Mouse (Mus musculus) CH12.LX (cell line): ENCODE data around the gene Mms22l. TPM values are rescaled to one million over a fixed set of nuclear protein-coding genes. Genes with fewer than 3 reads are reported as not detected.

Experiments used
- DNase-seq: peaks from one replicate; pipeline ENCODE4 v3.0.0-alpha.2; 2013; ENCODE audit errors: extremely low read depth
- H3K27ac ChIP-seq: 2 replicates; pipeline ENCODE4 v1.5.1; 2012; ENCODE audit warnings: low read depth, mild to moderate bottlenecking, control low read depth, moderate library complexity; ENCODE audit not compliant: insufficient read depth
- H3K27me3 ChIP-seq: replicated peaks from 2 replicates; pipeline ENCODE3; 2012; ENCODE audit warnings: inconsistent platforms
- H3K36me3 ChIP-seq, 2 experiments: replicated peaks in 1 of 2; 2 replicates each; pipeline versions ENCODE3 to v1.6.1; 2012; ENCODE audit warnings: inconsistent platforms in 1 of 2, low read length in 1 of 2, mild to moderate bottlenecking in 1 of 2, mixed read lengths in 1 of 2, moderate library complexity in 1 of 2; ENCODE audit not compliant: control insufficient read depth in 1 of 2, insufficient read depth in 1 of 2
- H3K4me1 ChIP-seq, 2 experiments: 2 replicates each; pipeline ENCODE4 v1.6.1; 2012; ENCODE audit warnings: inconsistent platforms in 1 of 2, moderate library complexity in 1 of 2; ENCODE audit not compliant: insufficient read depth in 2 of 2, control insufficient read depth in 1 of 2
- H3K4me2 ChIP-seq: 2 replicates; pipeline ENCODE4 v1.6.1; 2012; ENCODE audit warnings: low read depth, mild to moderate bottlenecking, control low read depth; ENCODE audit not compliant: poor library complexity, insufficient read depth, severe bottlenecking
- H3K4me3 ChIP-seq, 3 experiments: fragments of 150-350 bp in 1 of 3; sonication (generic) in 1 of 3; replicated peaks in 1 of 3; 2 replicates each; pipeline versions ENCODE3 to v1.5.1; 2011 to 2012; ENCODE audit warnings: low read depth in 2 of 3, low read length in 2 of 3, mild to moderate bottlenecking in 2 of 3, moderate library complexity in 2 of 3, control low read depth in 1 of 3, improper control_type of control experiment in 1 of 3, inconsistent platforms in 1 of 3, mixed read lengths in 1 of 3; ENCODE audit not compliant: poor library complexity in 1 of 3
- H3K79me2 ChIP-seq: replicated peaks from 2 replicates; pipeline ENCODE4 v1.6.1; 2012; ENCODE audit warnings: mild to moderate bottlenecking, moderate library complexity; ENCODE audit not compliant: control insufficient read depth, poor library complexity, insufficient read depth, severe bottlenecking; ENCODE audit errors: extremely low read depth
- H3K9ac ChIP-seq: 2 replicates; pipeline ENCODE4 v1.6.1; 2012; ENCODE audit warnings: low read depth, mild to moderate bottlenecking, control low read depth, moderate library complexity; ENCODE audit not compliant: insufficient read depth
- H3K9me3 ChIP-seq: replicated peaks from 2 replicates; pipeline ENCODE3; 2012; ENCODE audit warnings: low read length, inconsistent platforms, mixed read lengths
- BHLHE40 ChIP-seq: IDR thresholded peaks from 2 replicates; pipeline ENCODE4 v1.6.1; 2011; ENCODE audit warnings: mild to moderate bottlenecking, low read depth, low read length, improper control_type of control experiment
- CHD2 ChIP-seq: IDR thresholded peaks from 2 replicates; pipeline ENCODE4 v1.6.1; 2011; ENCODE audit warnings: low read length, improper control_type of control experiment
- E2F4 ChIP-seq: IDR thresholded peaks from 2 replicates; pipeline ENCODE4 v1.6.1; 2011; ENCODE audit warnings: low read depth, low read length, improper control_type of control experiment; ENCODE audit not compliant: insufficient replicate concordance
- EP300 ChIP-seq: IDR thresholded peaks from 2 replicates; pipeline ENCODE4 v1.6.1; 2011; ENCODE audit warnings: low read length, improper control_type of control experiment
- ETS1 ChIP-seq: conservative IDR thresholded peaks from 2 replicates; pipeline ENCODE4 v1.6.1; 2012; ENCODE audit warnings: low read depth, mild to moderate bottlenecking, inconsistent platforms, low read length, improper control_type of control experiment, moderate library complexity
- GABPA ChIP-seq: IDR thresholded peaks from 2 replicates; pipeline ENCODE4 v1.6.1; 2012; ENCODE audit warnings: low read depth, low read length, improper control_type of control experiment, inconsistent platforms; ENCODE audit not compliant: insufficient replicate concordance
- IRF4 ChIP-seq: IDR thresholded peaks from 2 replicates; pipeline ENCODE4 v1.6.1; 2014; ENCODE audit warnings: low read depth, mild to moderate bottlenecking, inconsistent platforms, low read length, improper control_type of control experiment
- JUN ChIP-seq: IDR thresholded peaks from 2 replicates; pipeline ENCODE4 v1.6.1; 2011; ENCODE audit warnings: low read depth, mild to moderate bottlenecking, low read length, improper control_type of control experiment, moderate library complexity; ENCODE audit not compliant: insufficient read depth
- MAX ChIP-seq: IDR thresholded peaks from 2 replicates; pipeline ENCODE4 v1.6.1; 2011; ENCODE audit warnings: low read length, improper control_type of control experiment
- MAZ ChIP-seq: IDR thresholded peaks from 2 replicates; pipeline ENCODE4 v1.6.1; 2012; ENCODE audit warnings: low read depth, mild to moderate bottlenecking, inconsistent platforms, low read length, improper control_type of control experiment, moderate library complexity
- MEF2A ChIP-seq: IDR thresholded peaks from 2 replicates; pipeline ENCODE4 v1.6.1; 2014; ENCODE audit warnings: low read depth, mild to moderate bottlenecking, inconsistent platforms, low read length, improper control_type of control experiment, borderline replicate concordance
- MXI1 ChIP-seq: IDR thresholded peaks from 2 replicates; pipeline ENCODE4 v1.6.1; 2011; ENCODE audit warnings: mild to moderate bottlenecking, low read depth, low read length, improper control_type of control experiment
- MYC ChIP-seq: IDR thresholded peaks from 2 replicates; pipeline ENCODE4 v1.6.1; 2011; ENCODE audit warnings: low read depth, mild to moderate bottlenecking, improper control_type of control experiment, low read length
- NELFE ChIP-seq: IDR thresholded peaks from 2 replicates; pipeline ENCODE4 v1.6.1; 2011; ENCODE audit warnings: low read depth, low read length, improper control_type of control experiment
- PAX5 ChIP-seq: IDR thresholded peaks from 2 replicates; pipeline ENCODE4 v1.6.1; 2012; ENCODE audit warnings: low read length, inconsistent platforms, mixed read lengths
- POLR2A ChIP-seq: IDR thresholded peaks from 2 replicates; pipeline ENCODE4 v1.6.1; 2011; ENCODE audit warnings: low read depth, mild to moderate bottlenecking, improper control_type of control experiment, low read length
- POLR2AphosphoS2 ChIP-seq: IDR thresholded peaks from 2 replicates; pipeline ENCODE4 v1.6.1; 2011; ENCODE audit warnings: low read depth, low read length, improper control_type of control experiment
- SMC3 ChIP-seq: IDR thresholded peaks from 2 replicates; pipeline ENCODE4 v1.6.1; 2011; ENCODE audit warnings: low read depth, low read length, improper control_type of control experiment
- TCF12 ChIP-seq: IDR thresholded peaks from 2 replicates; pipeline ENCODE4 v1.6.1; 2014; ENCODE audit warnings: low read depth, mild to moderate bottlenecking, inconsistent platforms, low read length, improper control_type of control experiment
- UBTF ChIP-seq: IDR thresholded peaks from 2 replicates; pipeline ENCODE4 v1.6.1; 2012; ENCODE audit warnings: low read depth, mild to moderate bottlenecking, inconsistent platforms, low read length, improper control_type of control experiment, moderate library complexity
- USF1 ChIP-seq: IDR thresholded peaks from 2 replicates; pipeline ENCODE4 v1.6.1; 2014; ENCODE audit warnings: low read depth, mild to moderate bottlenecking, inconsistent platforms, low read length, improper control_type of control experiment
- USF2 ChIP-seq: conservative IDR thresholded peaks from 2 replicates; pipeline ENCODE4 v1.6.1; 2011; ENCODE audit warnings: low read depth, low read length, improper control_type of control experiment
- ZC3H11A ChIP-seq: IDR thresholded peaks from 2 replicates; pipeline ENCODE4 v1.6.1; 2012; ENCODE audit warnings: low read depth, mild to moderate bottlenecking, inconsistent platforms, low read length, improper control_type of control experiment
- ZKSCAN1 ChIP-seq: IDR thresholded peaks from 2 replicates; pipeline ENCODE4 v1.6.1; 2012; ENCODE audit warnings: low read depth, inconsistent platforms, low read length, improper control_type of control experiment, borderline replicate concordance
- ZNF384 ChIP-seq: IDR thresholded peaks from 2 replicates; pipeline ENCODE4 v1.6.1; 2012; ENCODE audit warnings: low read depth, low read length, improper control_type of control experiment, inconsistent platforms
- dilution Hi-C: fragments of 300-500 bp; cut with MboI; formaldehyde crosslinking; loops from 2 replicates; pipeline ENCODE4 v1.14.3; 2020; ENCODE audit warnings: low sequenced_read_pairs; ENCODE audit not compliant: extremely low pct_unique_long_range_greater_than_20kb, extremely low pct_ligation_motif_present
- in situ Hi-C: fragments of 300-500 bp; cut with MboI; formaldehyde crosslinking; loops from 3 replicates; pipeline ENCODE4 v1.14.3; 2019; ENCODE audit warnings: low sequenced_read_pairs, low pct_ligation_motif_present, low pct_unique_long_range_greater_than_20kb, mixed read lengths
- polyA plus RNA-seq: library from polyadenylated mRNA; unstranded; fragments of >175 nt; gene quantifications from 2 replicates; pipeline ENCODE4 v1.2.1, GENCODE M21; 2012; ENCODE audit warnings: low read depth; ENCODE audit not compliant: insufficient read length
- total RNA-seq, 2 experiments: library from RNA; depleted of rRNA; stranded (reverse); fragments of 300-350 nt in 1 of 2; fragments of >200 nt in 1 of 2; gene quantifications; 2 replicates each; pipeline ENCODE4 v1.2.3; 2012 to 2014

Mms22l gene
- total and polyA plus RNA-seq, 3 experiments, result 39.3 to 77.6 (median 43.4) TPM

DNA sequence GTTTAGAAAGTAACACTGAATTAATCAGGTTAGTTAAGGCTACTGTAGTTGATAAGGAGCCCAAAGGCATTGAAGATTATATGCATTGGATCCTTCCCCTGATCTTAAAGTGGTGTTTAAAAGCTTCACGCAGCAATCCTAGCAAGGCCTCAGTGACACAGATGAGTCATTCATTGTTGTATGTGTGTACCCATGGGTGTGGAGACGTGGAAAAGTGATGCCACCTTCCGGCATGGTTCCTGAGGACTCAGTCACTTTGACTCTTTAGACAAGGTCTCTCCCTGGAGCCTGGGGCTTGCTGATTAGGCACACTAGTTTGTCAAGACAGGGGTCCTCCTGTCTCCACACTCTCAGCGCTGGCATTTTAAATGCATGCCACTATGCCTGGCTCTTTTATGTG lies 60.9 kb downstream of the Mms22l start:
- Histone ChIP-seq H3K4me2 (no peak overlapping the region), H3K9me3 (no peaks in the 10 kb centered on the region), H3K4me3 (no peak overlapping the region), H3K27me3 (no peaks in the 10 kb centered on the region), H3K9ac (no peak overlapping the region), H3K4me1 (peaks cover 2 to 7% of the 10 kb centered on the region in 2 experiments; a peak in 2 of 4 replicates), H3K79me2 (0 out of 2 replicates have a peak, but pooled peaks cover 2% of the 10 kb centered on the region), H3K36me3 (peaks cover 5 to 15% of the 10 kb centered on the region in 2 experiments), H3K27ac (no peak overlapping the region)
- DNase-seq, result no peak
- TF ChIP-seq MEF2A (no peak), NELFE (no peak), USF1 (no peak), POLR2A (no peak), MYC (no peak), UBTF (no peak), BHLHE40 (no peak), SMC3 (no peak), PAX5 (no peak), USF2 (no peak), GABPA (no peak)
- dilution Hi-C loops (no loop called here), in situ Hi-C loops (no loop called here)

DNA sequence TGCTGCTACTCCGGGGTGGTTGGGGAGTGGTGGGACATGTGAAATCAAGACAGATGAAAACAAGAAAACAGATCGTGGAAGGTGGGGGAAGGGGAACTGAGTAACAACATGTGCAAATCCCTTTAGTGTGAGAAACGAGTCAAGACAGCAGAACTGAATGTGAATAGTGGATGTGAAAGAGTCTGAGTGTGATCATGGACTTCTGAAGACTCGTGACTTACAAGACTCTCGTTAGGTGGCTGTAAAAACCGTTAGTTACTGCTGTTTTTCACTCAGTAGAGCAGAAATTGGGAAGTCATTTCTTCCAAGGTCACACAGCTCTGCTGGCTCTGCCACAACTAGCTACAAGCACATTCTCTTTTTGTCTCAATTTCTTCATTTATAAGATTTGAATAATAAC lies 71.8 kb downstream of the Mms22l start:
- peak overlapping the region; percentile 70 for H3K4me2 ChIP-seq
- H3K27ac ChIP-seq, result peak overlapping the region; percentile 23; the same call in 1 of the 2 replicates
- H3K36me3 ChIP-seq, result peaks cover 0 to 25% of the 10 kb centered on the region in 2 experiments
- no peak overlapping the region for H3K4me3 ChIP-seq
- H3K79me2 ChIP-seq, result 0 out of 2 replicates have a peak, but pooled peaks cover 3% of the 10 kb centered on the region
- peak; percentile 45 for DNase-seq
- TF ChIP-seq TCF12, result no peak
- peak; percentile 40; the same call in 1 of the 2 replicates for TF ChIP-seq MXI1
- peak; percentile 67 for TF ChIP-seq EP300
- no peak for TF ChIP-seq MAZ
- TF ChIP-seq JUN, result no peak
- no peak for TF ChIP-seq USF1
- no peak for TF ChIP-seq CHD2
- TF ChIP-seq NELFE, result no peak
- TF ChIP-seq ETS1, result peak; percentile 60
- peak; percentile 39; the same call in 1 of the 2 replicates for TF ChIP-seq MAX
- TF ChIP-seq ZKSCAN1, result no peak
- TF ChIP-seq ZNF384, result no peak
- no peak for TF ChIP-seq E2F4
- TF ChIP-seq BHLHE40, result peak; percentile 92
- TF ChIP-seq ZC3H11A, result no peak
- TF ChIP-seq POLR2AphosphoS2, result no peak
- TF ChIP-seq USF2, result no peak
- peak; percentile 57 for TF ChIP-seq IRF4
- TF ChIP-seq MEF2A, result no peak
- H3K9ac ChIP-seq, result no peak overlapping the region
- H3K4me1 ChIP-seq, result peaks cover 10 to 36% of the 10 kb centered on the region in 2 experiments
- H3K27me3 ChIP-seq, result no peaks in the 10 kb centered on the region
- H3K9me3 ChIP-seq, result no peaks in the 10 kb centered on the region
- in situ Hi-C loops, result no loop called here
- dilution Hi-C loops, result no loop called here
